Mouse (Mus musculus): ENCODE data around the gene Retn.

GRCm38 (mm10) chr8:3655526-3655925 is at the start of gene Retn:
- TF ChIP-seq EP300 (IDR thresholded peaks at IDR 0.05; ENCODE audit: low read depth) (no peak), CTCF (IDR thresholded peaks at IDR 0.05; ENCODE audit: low read depth) (no peak)
